Mouse (Mus musculus): Measurements from ENCODE around the gene B230217C12Rik. TPM values are rescaled to one million over a fixed set of nuclear protein-coding genes. Genes with fewer than 3 reads are reported as not detected.
A peak's percentile ranks its signal among the peaks of the same experiment; 100 is the strongest.

Gene B230217C12Rik
- polyA plus RNA-seq, 1 experiment from 2014 or later, result 1.1 TPM

DNA sequence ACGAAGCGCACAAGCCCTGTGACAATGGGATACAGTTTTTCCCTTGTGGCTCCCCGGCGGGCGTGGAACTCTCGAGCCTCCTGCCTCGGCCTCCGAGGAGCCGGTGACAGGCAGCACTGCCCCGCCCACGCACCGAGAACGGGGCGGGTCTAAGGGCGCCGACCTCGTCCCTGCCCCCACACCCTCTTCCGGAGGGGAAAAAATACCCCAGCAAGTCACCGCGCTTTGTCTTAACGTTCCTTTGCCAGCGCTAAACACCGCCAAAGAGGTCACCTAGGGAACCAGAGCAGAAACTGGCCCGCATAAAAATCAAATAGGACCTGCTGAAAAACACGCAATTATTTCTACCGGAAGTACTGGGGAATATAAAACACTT lies 43.0 kb downstream of the B230217C12Rik start:
- Histone ChIP-seq H3K4me1 (replicated peaks; ENCODE audit: control insufficient read depth, insufficient read depth) (no peaks in the 10 kb centered on the region), H3K27ac (replicated peaks) (peak overlapping the region; percentile 79), H3K27me3 (ENCODE audit: control insufficient read depth, insufficient read depth, low read length) (no peaks in the 10 kb centered on the region), H3K9ac (ENCODE audit: low read length) (peak overlapping the region; percentile 63), H3K4me2 (replicated peaks; ENCODE audit: low read depth) (peak overlapping the region; percentile 54), H3K9me3 (ENCODE audit: control insufficient read depth, low read length) (no peaks in the 10 kb centered on the region), H3K4me3 (ENCODE audit: low read depth, low read length) (peak overlapping the region; percentile 54), H3K36me3 (ENCODE audit: control insufficient read depth, insufficient read depth, low read length) (no peaks in the 10 kb centered on the region)
- no peak for TF ChIP-seq CTCF (IDR thresholded peaks at IDR 0.05; ENCODE audit: low read depth)
- no peak for TF ChIP-seq EP300 (optimal IDR thresholded peaks at IDR 0.05)
- peak; percentile 32 for ATAC-seq (ENCODE audit: low FRiP score, low TSS enrichment)
- peak; percentile 79 for DNase-seq (ENCODE audit: low spot score)
- WGBS, result 5% methylated on average over 26 of the region's 26 CpGs

DNA sequence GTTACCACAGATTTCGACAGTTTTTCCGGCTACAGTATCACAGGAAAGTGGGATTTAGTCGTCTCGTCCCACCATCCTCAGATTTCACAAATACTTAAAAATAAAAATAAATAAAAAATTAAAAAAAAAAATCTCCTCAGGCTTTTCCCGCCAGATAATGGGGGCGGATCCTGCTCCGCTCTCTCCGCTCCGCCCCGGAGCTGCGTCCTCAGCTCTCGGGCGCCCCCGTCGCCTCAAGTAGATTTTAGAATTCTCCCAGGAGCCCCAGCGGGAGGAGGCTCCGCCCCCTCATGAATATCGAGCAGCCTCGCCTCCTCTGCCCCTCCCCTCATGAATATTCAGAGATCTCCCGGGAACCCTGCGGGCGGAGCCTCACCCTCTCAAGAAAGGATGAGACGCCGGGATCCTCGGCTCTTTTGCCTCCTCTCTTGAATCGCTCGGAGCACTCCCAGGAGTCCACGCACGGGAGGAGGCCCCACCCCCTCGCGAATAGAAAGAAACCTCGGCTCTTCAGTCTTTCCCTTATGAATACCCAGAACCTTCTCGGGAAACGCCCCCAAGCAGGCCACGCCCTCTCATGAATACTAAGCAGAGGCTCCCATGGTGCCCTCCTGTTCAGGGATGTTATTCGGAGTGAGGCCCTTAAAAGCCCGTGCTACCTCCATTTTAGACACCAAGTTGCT lies 43.5 kb downstream of the B230217C12Rik start, which contains the start of gene Fbxo47:
Gene Fbxo47, minus strand, starts transcription at position 237 of the 683 bp plus-strand sequence.
- Histone ChIP-seq H3K27me3 (ENCODE audit: control insufficient read depth, insufficient read depth, low read length) (no peaks in the 10 kb centered on the region), H3K27ac (replicated peaks) (peak within 1 kb of the TSS; percentile 86), H3K9ac (ENCODE audit: low read length) (peak within 1 kb of the TSS; percentile 63), H3K36me3 (ENCODE audit: control insufficient read depth, insufficient read depth, low read length) (no peaks in the 10 kb centered on the region), H3K4me2 (replicated peaks; ENCODE audit: low read depth) (peak within 1 kb of the TSS; percentile 54), H3K4me1 (replicated peaks; ENCODE audit: control insufficient read depth, insufficient read depth) (no peaks in the 10 kb centered on the region), H3K9me3 (ENCODE audit: control insufficient read depth, low read length) (no peaks in the 10 kb centered on the region), H3K4me3 (ENCODE audit: low read depth, low read length) (peak within 1 kb of the TSS; percentile 54)
- DNase-seq (ENCODE audit: low spot score) (peak; percentile 96), ATAC-seq (ENCODE audit: low FRiP score, low TSS enrichment) (peak; percentile 96)
- WGBS, result under 1% methylated on average over 37 of the region's 37 CpGs
- TF ChIP-seq CTCF (IDR thresholded peaks at IDR 0.05; ENCODE audit: low read depth) (peak; percentile 79), EP300 (optimal IDR thresholded peaks at IDR 0.05) (peak; percentile 82)

DNA sequence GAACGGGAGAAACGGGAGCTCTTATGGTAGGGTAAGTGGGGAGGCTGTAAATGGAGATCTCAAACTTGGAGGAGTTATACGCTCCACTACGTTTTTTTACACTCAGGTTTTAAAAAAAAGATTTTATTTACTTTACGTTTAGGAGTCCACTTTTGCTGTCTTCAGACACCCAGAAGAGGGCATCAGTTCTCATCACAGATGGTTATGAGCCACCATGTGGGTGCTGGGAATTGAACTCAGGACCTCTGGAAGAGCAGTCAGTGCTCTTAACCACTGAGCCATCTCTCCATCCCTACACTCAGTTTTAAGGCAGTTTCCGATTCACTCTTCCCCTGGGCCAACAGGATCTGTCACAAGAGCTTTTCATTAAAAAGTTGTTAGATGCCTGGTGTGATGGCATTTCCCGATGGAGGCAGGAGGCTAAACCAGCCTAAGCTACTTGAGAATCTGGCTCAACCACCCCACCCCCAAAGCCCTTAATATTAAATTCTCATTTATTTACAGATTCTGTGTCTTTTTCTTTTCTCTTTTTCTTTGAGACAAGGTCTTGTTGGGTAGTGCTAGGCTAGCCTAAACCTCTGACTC lies 44.1 kb downstream of the B230217C12Rik start:
- H3K9me3 ChIP-seq (ENCODE audit: control insufficient read depth, low read length), result no peaks in the 10 kb centered on the region
- DNase-seq (ENCODE audit: low spot score) (no peak), ATAC-seq (ENCODE audit: low FRiP score, low TSS enrichment) (0 out of 2 replicates have a peak, but pooled peaks have one; percentile 2)
- H3K27me3 ChIP-seq (ENCODE audit: control insufficient read depth, insufficient read depth, low read length), result no peaks in the 10 kb centered on the region
- 24% methylated on average over 7 of the region's 7 CpGs for WGBS
- H3K36me3 ChIP-seq (ENCODE audit: control insufficient read depth, insufficient read depth, low read length), result no peaks in the 10 kb centered on the region
- TF ChIP-seq CTCF (IDR thresholded peaks at IDR 0.05; ENCODE audit: low read depth), result peak; percentile 29; the same call in 1 of the 2 replicates
- no peak for TF ChIP-seq EP300 (optimal IDR thresholded peaks at IDR 0.05)
- H3K4me3 ChIP-seq (ENCODE audit: low read depth, low read length), result peak overlapping the region; percentile 54
- peak overlapping the region; percentile 45 for H3K4me2 ChIP-seq (replicated peaks; ENCODE audit: low read depth)
- H3K9ac ChIP-seq (ENCODE audit: low read length), result peak overlapping the region; percentile 41
- peak overlapping the region; percentile 86 for H3K27ac ChIP-seq (replicated peaks)
- H3K4me1 ChIP-seq (replicated peaks; ENCODE audit: control insufficient read depth, insufficient read depth), result no peaks in the 10 kb centered on the region

DNA sequence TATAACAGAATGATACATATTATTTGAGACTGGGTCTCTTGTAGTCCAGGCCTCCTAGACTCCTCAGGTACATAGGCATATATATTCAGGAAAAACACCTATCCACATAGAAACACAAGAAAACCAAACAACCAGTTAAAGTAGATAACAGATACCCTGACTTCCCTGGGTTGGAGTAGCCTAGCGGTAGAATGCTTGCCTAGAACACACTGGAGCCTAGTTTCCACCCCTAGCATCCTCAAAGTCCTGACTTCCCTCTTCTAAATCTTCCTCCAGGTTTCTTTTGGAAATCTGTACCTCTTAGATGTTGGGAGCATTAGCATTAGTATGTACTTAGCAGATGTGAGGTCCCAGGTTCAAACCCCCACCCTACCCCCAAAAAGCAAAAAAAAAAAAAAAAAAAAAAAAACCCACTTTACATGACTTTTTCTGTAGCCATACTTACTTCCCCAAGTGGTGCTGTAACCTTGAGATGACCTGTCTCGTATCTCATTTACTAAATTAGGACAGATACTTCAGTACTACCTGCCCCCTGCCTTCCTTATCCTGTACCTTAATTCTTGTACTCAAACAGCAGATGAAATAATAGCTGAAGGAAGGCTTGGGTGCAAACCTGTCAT lies 44.8 kb downstream of the B230217C12Rik start:
- no peaks in the 10 kb centered on the region for H3K36me3 ChIP-seq (ENCODE audit: control insufficient read depth, insufficient read depth, low read length)
- no peak overlapping the region for H3K4me3 ChIP-seq (ENCODE audit: low read depth, low read length)
- H3K4me2 ChIP-seq (replicated peaks; ENCODE audit: low read depth), result no peak overlapping the region
- no peaks in the 10 kb centered on the region for H3K4me1 ChIP-seq (replicated peaks; ENCODE audit: control insufficient read depth, insufficient read depth)
- ATAC-seq (ENCODE audit: low FRiP score, low TSS enrichment) (no peak), DNase-seq (ENCODE audit: low spot score) (no peak)
- no peaks in the 10 kb centered on the region for H3K9me3 ChIP-seq (ENCODE audit: control insufficient read depth, low read length)
- TF ChIP-seq CTCF (IDR thresholded peaks at IDR 0.05; ENCODE audit: low read depth) (no peak), EP300 (optimal IDR thresholded peaks at IDR 0.05) (no peak)
- H3K27ac ChIP-seq (replicated peaks), result no peak overlapping the region
- H3K9ac ChIP-seq (ENCODE audit: low read length), result no peak overlapping the region
- 97% methylated on average over 2 of the region's 2 CpGs for WGBS
- H3K27me3 ChIP-seq (ENCODE audit: control insufficient read depth, insufficient read depth, low read length), result no peaks in the 10 kb centered on the region

DNA sequence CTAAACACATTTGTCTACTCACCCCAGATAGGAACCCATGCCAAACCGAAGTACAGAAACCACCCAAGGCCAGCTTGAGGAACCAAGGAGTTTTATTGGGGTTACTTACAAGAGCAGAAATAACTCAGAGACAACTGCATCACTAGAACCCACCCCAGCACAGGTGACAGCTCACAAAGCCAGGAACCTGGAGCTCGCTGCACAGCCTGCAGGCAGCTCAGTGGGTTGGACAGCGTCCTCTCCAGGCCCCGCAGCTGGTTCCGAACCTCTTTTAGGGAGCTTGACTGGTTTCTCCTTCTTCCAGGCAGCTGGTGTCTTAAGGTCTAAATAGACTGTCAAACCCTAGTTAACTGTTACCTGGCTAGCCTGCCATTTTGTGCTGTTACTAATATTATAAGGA lies 51.2 kb downstream of the B230217C12Rik start:
- H3K9ac ChIP-seq (ENCODE audit: low read length), result no peak overlapping the region
- 70% methylated on average over 5 of the region's 5 CpGs for WGBS
- TF ChIP-seq EP300 (optimal IDR thresholded peaks at IDR 0.05) (no peak), CTCF (IDR thresholded peaks at IDR 0.05; ENCODE audit: low read depth) (no peak)

More for the DNA sequence above, 51.2 kb downstream of the B230217C12Rik start:
- Histone ChIP-seq H3K27me3 (ENCODE audit: control insufficient read depth, insufficient read depth, low read length) (no peaks in the 10 kb centered on the region), H3K4me3 (ENCODE audit: low read depth, low read length) (no peak overlapping the region), H3K36me3 (ENCODE audit: control insufficient read depth, insufficient read depth, low read length) (no peaks in the 10 kb centered on the region), H3K4me1 (replicated peaks; ENCODE audit: control insufficient read depth, insufficient read depth) (no peaks in the 10 kb centered on the region), H3K9me3 (ENCODE audit: control insufficient read depth, low read length) (no peaks in the 10 kb centered on the region), H3K27ac (replicated peaks) (no peak overlapping the region), H3K4me2 (replicated peaks; ENCODE audit: low read depth) (no peak overlapping the region)
- no peak for ATAC-seq (ENCODE audit: low FRiP score, low TSS enrichment)
- DNase-seq (ENCODE audit: low spot score), result no peak

Other genes starting within 250 kb of the B230217C12Rik start
- 9.7 and 10.8 TPM in 2 replicates for gene Epop, start 211.1 kb upstream of the B230217C12Rik start, polyA plus RNA-seq (2015; fragmentation: Nextera tagmentation; extraction: Ambion mirVana)
- 1.1 TPM in 2 replicates for gene Mllt6, start 177.4 kb upstream of the B230217C12Rik start, polyA plus RNA-seq (2015; fragmentation: Nextera tagmentation; extraction: Ambion mirVana)
- gene Cisd3, start 155.0 kb upstream of the B230217C12Rik start, polyA plus RNA-seq (2015; fragmentation: Nextera tagmentation; extraction: Ambion mirVana), result 44.2 TPM in 2 replicates
- gene Pcgf2, start 140.3 kb upstream of the B230217C12Rik start, polyA plus RNA-seq (2015; fragmentation: Nextera tagmentation; extraction: Ambion mirVana), result 5.9 and 6.6 TPM in 2 replicates
- 405 and 438 TPM in 2 replicates for gene Psmb3, start 137.4 kb upstream of the B230217C12Rik start, polyA plus RNA-seq (2015; fragmentation: Nextera tagmentation; extraction: Ambion mirVana)
- 0.73 and 0.75 TPM in 2 replicates for gene Pip4k2b, start 96.1 kb upstream of the B230217C12Rik start, polyA plus RNA-seq (2015; fragmentation: Nextera tagmentation; extraction: Ambion mirVana)
- gene Cwc25, start 74.2 kb upstream of the B230217C12Rik start, polyA plus RNA-seq (2015; fragmentation: Nextera tagmentation; extraction: Ambion mirVana), result 9.0 TPM in 2 replicates
- gene 1700001P01Rik, start 64.9 kb upstream of the B230217C12Rik start, polyA plus RNA-seq (2015; fragmentation: Nextera tagmentation; extraction: Ambion mirVana), result not detected in 2 replicates
- 585 and 586 TPM in 2 replicates for gene Rpl23, start 58.3 kb upstream of the B230217C12Rik start, polyA plus RNA-seq (2015; fragmentation: Nextera tagmentation; extraction: Ambion mirVana)
- gene Lasp1, start 41.8 kb upstream of the B230217C12Rik start, polyA plus RNA-seq (2015; fragmentation: Nextera tagmentation; extraction: Ambion mirVana), result 84.0 and 90.1 TPM in 2 replicates
- 0.29 and 0.34 TPM in 2 replicates for gene Fbxo47, start 43.4 kb downstream of the B230217C12Rik start, polyA plus RNA-seq (2015; fragmentation: Nextera tagmentation; extraction: Ambion mirVana)
- gene Plxdc1, start 145.7 kb downstream of the B230217C12Rik start, polyA plus RNA-seq (2015; fragmentation: Nextera tagmentation; extraction: Ambion mirVana), result 0.40 and 0.45 TPM in 2 replicates
- 7.5 and 9.8 TPM in 2 replicates for gene Arl5c, start 155.4 kb downstream of the B230217C12Rik start, polyA plus RNA-seq (2015; fragmentation: Nextera tagmentation; extraction: Ambion mirVana)
- gene Cacnb1, start 182.3 kb downstream of the B230217C12Rik start, polyA plus RNA-seq (2015; fragmentation: Nextera tagmentation; extraction: Ambion mirVana), result 4.2 and 4.9 TPM in 2 replicates
- gene Rpl19, start 185.9 kb downstream of the B230217C12Rik start, polyA plus RNA-seq (2015; fragmentation: Nextera tagmentation; extraction: Ambion mirVana), result 863 and 874 TPM in 2 replicates
- gene Stac2, start 212.7 kb downstream of the B230217C12Rik start, polyA plus RNA-seq (2015; fragmentation: Nextera tagmentation; extraction: Ambion mirVana), result 0.05 and 0.08 TPM in 2 replicates

All from stomach, postnatal 0 days (tissue).